Mouse (Mus musculus): ENCODE results near the gene Gm42417.

- TF ChIP-seq MYOG (IDR thresholded peaks at IDR 0.05; ENCODE audit: control insufficient read depth, extremely low read depth, insufficient read length) (no peak), CEBPB (IDR thresholded peaks at IDR 0.05; ENCODE audit: low read depth) (no peak), CTCF (IDR thresholded peaks at IDR 0.05; ENCODE audit: control insufficient read depth, insufficient read depth, insufficient read length) (no peak), USF1 (IDR thresholded peaks at IDR 0.05; ENCODE audit: low read depth) (no peak), MYOD1 (IDR thresholded peaks at IDR 0.05; ENCODE audit: control insufficient read depth, insufficient read length, low read depth) (no peak), MAX (IDR thresholded peaks at IDR 0.05) (no peak)
These were observed at the start of gene Gm42417 for GRCm38 (mm10) chr1:36539186-36539585.
